Comparison of ENCODE assay signal across 13 mouse cellular contexts in the genomic region with DNA sequence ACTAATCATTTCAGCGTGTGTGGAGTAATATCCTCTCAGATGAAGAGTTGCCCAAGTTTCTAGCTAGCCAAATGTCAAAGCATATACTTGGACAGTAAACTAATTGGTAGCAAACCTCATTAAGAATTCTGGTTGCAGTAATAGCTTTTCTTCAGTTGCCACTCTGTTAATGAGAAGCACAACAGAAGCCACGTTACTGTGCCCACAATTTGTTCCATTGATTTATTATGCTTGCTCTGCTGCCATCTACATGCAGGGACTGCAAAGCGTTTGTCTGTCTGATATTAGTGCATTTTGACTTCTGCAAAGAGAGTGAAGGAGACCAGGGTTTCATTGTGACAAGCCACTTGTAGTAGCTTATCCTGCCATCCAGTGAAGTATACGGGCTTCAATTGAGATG. TPM values are rescaled to one million over a fixed set of nuclear protein-coding genes. Genes with fewer than 3 reads are reported as not detected.
A peak's percentile ranks its signal among the peaks of the same experiment; 100 is the strongest.
DNase-seq lines count a peak whose midpoint lies in the region; ATAC-seq and TF ChIP-seq lines count a peak whose summit lies in the region.
"Had no signal": no experiment of that assay in that cellular context is flagged by ENCODE, and none has a peak within 500 bp of the region (broad histone marks: within the 10 kb centered on the region; RNA-seq: fewer than 3 reads in every experiment).

No protein-coding gene starts in this region.

- H3K4me2 ChIP-seq in kidney, embryonic 14.5 days (replicated peaks; ENCODE audit: low read depth, low read length), result no peak overlapping the region
- H3K4me2 ChIP-seq in liver, embryonic 11.5 days, result no peak overlapping the region
- H3K4me2 ChIP-seq: embryonic facial prominence, embryonic 13.5 days; neural tube, embryonic 12.5 days had no signal

- peak; percentile 63; the same call in 1 of the 2 replicates for TF ChIP-seq CTCF in cortical plate, adult 2 months (IDR thresholded peaks at IDR 0.05; ENCODE audit: extremely low read depth, insufficient read depth, low read length)

- WGBS in kidney, embryonic 14.5 days, result 56% methylated on average over 4 of the region's 4 CpGs
- 63% methylated on average over 4 of the region's 4 CpGs for WGBS in liver, embryonic 11.5 days

- no peak overlapping the region for H3K4me3 ChIP-seq in kidney, embryonic 14.5 days (ENCODE audit: low read length)
- no peak overlapping the region for H3K4me3 ChIP-seq in cortical plate, adult 2 months (ENCODE audit: insufficient read depth, low read length)
- no peak overlapping the region for H3K4me3 ChIP-seq in liver, embryonic 11.5 days (ENCODE audit: low read depth, low read length)
- H3K4me3 ChIP-seq: embryonic facial prominence, embryonic 13.5 days; neural tube, embryonic 12.5 days had no signal

- peak; percentile 40; the same call in 1 of the 2 replicates for ATAC-seq in cerebellum, adult (ENCODE audit: insufficient number of reproducible peaks, low FRiP score, low TSS enrichment)
- no peak for ATAC-seq in kidney, embryonic 14.5 days (ENCODE audit: low FRiP score, low TSS enrichment)
- ATAC-seq in liver, embryonic 11.5 days (replicated peaks; ENCODE audit: low FRiP score), result no peak

- H3K27ac ChIP-seq in kidney, embryonic 14.5 days (ENCODE audit: low read depth, low read length), result no peak overlapping the region
- no peak overlapping the region for H3K27ac ChIP-seq in cortical plate, adult 2 months (ENCODE audit: insufficient read depth, low read length)
- no peak overlapping the region for H3K27ac ChIP-seq in liver, embryonic 11.5 days (ENCODE audit: low read depth, low read length)
- H3K27ac ChIP-seq: embryonic facial prominence, embryonic 13.5 days; neural tube, embryonic 12.5 days had no signal

- H3K27me3 ChIP-seq in kidney, embryonic 14.5 days (ENCODE audit: control insufficient read depth, insufficient read depth, low read length), result no peaks in the 10 kb centered on the region
- H3K27me3 ChIP-seq in liver, embryonic 11.5 days (replicated peaks; ENCODE audit: control insufficient read depth, insufficient read depth, low read length), result no peaks in the 10 kb centered on the region
- H3K27me3 ChIP-seq: embryonic facial prominence, embryonic 13.5 days; neural tube, embryonic 12.5 days had no signal

- no peaks in the 10 kb centered on the region for H3K4me1 ChIP-seq in kidney, embryonic 14.5 days (ENCODE audit: control insufficient read depth, insufficient read depth, low read length)
- no peaks in the 10 kb centered on the region; the same call in 1 of the 2 replicates for H3K4me1 ChIP-seq in cortical plate, adult 2 months (ENCODE audit: control insufficient read depth, insufficient read depth, low read length)
- no peaks in the 10 kb centered on the region for H3K4me1 ChIP-seq in liver, embryonic 11.5 days (replicated peaks; ENCODE audit: control insufficient read depth, insufficient read depth, low read length)
- H3K4me1 ChIP-seq: embryonic facial prominence, embryonic 13.5 days; neural tube, embryonic 12.5 days had no signal

- no peaks in the 10 kb centered on the region for H3K36me3 ChIP-seq in kidney, embryonic 14.5 days (ENCODE audit: control insufficient read depth, insufficient read depth, low read length)
- no peaks in the 10 kb centered on the region for H3K36me3 ChIP-seq in liver, embryonic 11.5 days (ENCODE audit: control insufficient read depth, insufficient read depth, low read length)
- H3K36me3 ChIP-seq: embryonic facial prominence, embryonic 13.5 days; neural tube, embryonic 12.5 days had no signal

- H3K9me3 ChIP-seq in kidney, embryonic 14.5 days (ENCODE audit: control insufficient read depth, low read length), result no peaks in the 10 kb centered on the region
- H3K9me3 ChIP-seq in liver, embryonic 11.5 days (ENCODE audit: control insufficient read depth, low read length), result no peaks in the 10 kb centered on the region
- H3K9me3 ChIP-seq: embryonic facial prominence, embryonic 13.5 days; neural tube, embryonic 12.5 days had no signal

- no peak for TF ChIP-seq POLR2A in cortical plate, adult 2 months (IDR thresholded peaks at IDR 0.05; ENCODE audit: extremely low read depth, insufficient read depth, low read length)

- H3K9ac ChIP-seq in kidney, embryonic 14.5 days (ENCODE audit: low read depth, low read length), result no peak overlapping the region
- no peak overlapping the region for H3K9ac ChIP-seq in liver, embryonic 11.5 days (ENCODE audit: low read depth, low read length)
- H3K9ac ChIP-seq: embryonic facial prominence, embryonic 13.5 days; neural tube, embryonic 12.5 days had no signal

- no peak for DNase-seq in cerebellum, adult 9-11 months
- peak; percentile 4 for DNase-seq in kidney, adult 9 months
- DNase-seq in layer of hippocampus, postnatal 10 days (ENCODE audit: low spot score in 2 of 2), result peak; percentile 32 to 57
- DNase-seq in urinary bladder, adult 18-20 months (ENCODE audit: low spot score in 2 of 2), result no peak
- no peak for DNase-seq in liver, embryonic 11.5 days (ENCODE audit: low spot score)
- DNase-seq: adrenal gland, postnatal 10 days; gastrocnemius, postnatal 36 days; lung, postnatal 36 days had no signal

RNA-seq across cellular contexts. Expression of gene Gm5415, which starts 6.8 kb away (rescaled TPM):
- polyA plus RNA-seq in kidney, embryonic 14.5 days (2014; fragmentation: Nextera tagmentation; extraction: Ambion mirVana), result 0.06 TPM in 1 of 2 replicates, not detected in the other
- polyA plus RNA-seq in cortical plate, adult 2 months (2012; rRNA removed), result not detected in 2 replicates
- total RNA-seq in layer of hippocampus, postnatal 10 days (2021), result not detected
- not detected in 2 replicates for polyA plus RNA-seq in liver, embryonic 11.5 days (2014; fragmentation: Nextera tagmentation; extraction: Ambion mirVana)
- total RNA-seq: adrenal gland, postnatal 10 days; gastrocnemius, postnatal 36 days had no signal

Comparison
In these comparisons a context has a peak if more than half of its experiments do, and no peak if none do; other contexts are left out.
1. DNase-seq: peak in kidney, adult 9 months (single experiment) and layer of hippocampus, postnatal 10 days (2 of 2); none in cerebellum, adult 9-11 months (single experiment), urinary bladder, adult 18-20 months (0 of 2) and liver, embryonic 11.5 days (single experiment).